Mouse (Mus musculus) bone marrow macrophage, adult 2 months (primary cell): ENCODE data around the gene Nrgn. TPM values are rescaled to one million over a fixed set of nuclear protein-coding genes. Genes with fewer than 3 reads are reported as not detected.
A peak's percentile ranks its signal among the peaks of the same experiment; 100 is the strongest.

Experiments used
- H3K27ac ChIP-seq: 2 replicates; pipeline ENCODE4 v1.5.1; 2012; ENCODE audit warnings: low read depth, low read length; ENCODE audit not compliant: insufficient read depth
- H3K4me1 ChIP-seq: 2 replicates; pipeline ENCODE4 v1.6.1; 2012; ENCODE audit warnings: low read length; ENCODE audit not compliant: control insufficient read depth, insufficient read depth
- H3K4me3 ChIP-seq: 2 replicates; pipeline ENCODE4 v1.5.1; 2012; ENCODE audit warnings: mild to moderate bottlenecking, low read length, moderate library complexity; ENCODE audit not compliant: insufficient read depth
- CTCF ChIP-seq: IDR thresholded peaks from 2 replicates; pipeline ENCODE4 v1.5.1; 2012; ENCODE audit warnings: low read depth, mild to moderate bottlenecking, low read length, moderate library complexity
- POLR2A ChIP-seq: IDR thresholded peaks from 2 replicates; pipeline ENCODE4 v1.6.1; 2012; ENCODE audit warnings: mild to moderate bottlenecking, low read depth, low read length, borderline replicate concordance
- polyA plus RNA-seq: library from polyadenylated mRNA; stranded (reverse); fragments of >200 nt; gene quantifications from 2 replicates; pipeline ENCODE4 v1.2.4, GENCODE M21; 2012; ENCODE audit not compliant: missing spikeins, insufficient read depth, insufficient read length

Nrgn gene
- polyA plus RNA-seq = not detected in 2 replicates

- Histone ChIP-seq H3K4me3 (peak within 1 kb of the TSS; percentile 34), H3K4me1 (0 out of 2 replicates have a peak, but pooled peaks cover 2% of the 10 kb centered on the region)
- no peak for TF ChIP-seq CTCF
- no peak for TF ChIP-seq POLR2A
Observed at GRCm38 (mm10) chr9:37552536-37553293, at the start of gene Nrgn. TSS of gene Nrgn (minus strand) at chr9:37552904.

GRCm38 (mm10) chr9:37600538-37601205 is 48.0 kb upstream of the Nrgn start:
- H3K4me3 ChIP-seq = no peak overlapping the region
- H3K27ac ChIP-seq = no peak overlapping the region
- peaks cover 5% of the 10 kb centered on the region for H3K4me1 ChIP-seq
- no peak for TF ChIP-seq POLR2A

More at GRCm38 (mm10) chr9:37552536-37553293, at the start of gene Nrgn:
- no peak within 1 kb of the TSS for H3K27ac ChIP-seq

GRCm38 (mm10) chr9:37598637-37599036 is 45.9 kb upstream of the Nrgn start:
- H3K4me3 ChIP-seq = no peak overlapping the region
- H3K4me1 ChIP-seq = peaks cover 10% of the 10 kb centered on the region
- no peak overlapping the region for H3K27ac ChIP-seq
- TF ChIP-seq POLR2A (no peak), CTCF (no peak)

- TF ChIP-seq POLR2A = no peak
- no peak for TF ChIP-seq CTCF
- H3K4me1 ChIP-seq = peaks cover 10% of the 10 kb centered on the region
- H3K4me3 ChIP-seq = no peak overlapping the region
- H3K27ac ChIP-seq = no peak overlapping the region
Observed at GRCm38 (mm10) chr9:37595570-37595969, 42.9 kb upstream of the Nrgn start.

GRCm38 (mm10) chr9:37593690-37594089 is 41.0 kb upstream of the Nrgn start:
- Histone ChIP-seq H3K4me3 (no peak overlapping the region), H3K4me1 (peaks cover 12% of the 10 kb centered on the region), H3K27ac (no peak overlapping the region)
- TF ChIP-seq POLR2A (no peak), CTCF (no peak)

- peaks cover 9% of the 10 kb centered on the region for H3K4me1 ChIP-seq
- H3K4me3 ChIP-seq = no peak overlapping the region
- TF ChIP-seq CTCF (no peak), POLR2A (no peak)
- H3K27ac ChIP-seq = no peak overlapping the region
Observed at GRCm38 (mm10) chr9:37592633-37593032, 39.9 kb upstream of the Nrgn start.

GRCm38 (mm10) chr9:37592025-37592424 is 39.3 kb upstream of the Nrgn start:
- no peak overlapping the region for H3K4me3 ChIP-seq
- H3K27ac ChIP-seq = no peak overlapping the region
- H3K4me1 ChIP-seq = peaks cover 9% of the 10 kb centered on the region
- no peak for TF ChIP-seq CTCF
- no peak for TF ChIP-seq POLR2A

GRCm38 (mm10) chr9:37590381-37590780 is 37.7 kb upstream of the Nrgn start:
- peaks cover 4% of the 10 kb centered on the region for H3K4me1 ChIP-seq
- no peak for TF ChIP-seq POLR2A
- H3K4me3 ChIP-seq = no peak overlapping the region
- H3K27ac ChIP-seq = no peak overlapping the region

GRCm38 (mm10) chr9:37586718-37587117 is 34.0 kb upstream of the Nrgn start:
- peaks cover 2% of the 10 kb centered on the region; the same call in 1 of the 2 replicates for H3K4me1 ChIP-seq
- TF ChIP-seq POLR2A (no peak), CTCF (no peak)
- no peak overlapping the region for H3K27ac ChIP-seq
- no peak overlapping the region for H3K4me3 ChIP-seq

- Histone ChIP-seq H3K4me1 (no peaks in the 10 kb centered on the region), H3K27ac (no peak overlapping the region), H3K4me3 (no peak overlapping the region)
- TF ChIP-seq CTCF (no peak), POLR2A (no peak)
Observed at GRCm38 (mm10) chr9:37583594-37583993, 30.9 kb upstream of the Nrgn start.
